Mouse (Mus musculus) cerebral cortex, adult 2 months (tissue): Measurements from ENCODE around the gene Olfr237-ps1.

Source experiments
- WGBS: fragments of 180-500 bp; shearing (Covaris S2); methylation state at CpG from one replicate; pipeline ENCODE4 v1.1.7; 2018; 5-methylcytosine and 5-hydroxymethylcytosine counted together

The Olfr237-ps1 gene

GRCm38 (mm10) chr6:43146267-43146666 lies at the start of gene Olfr237-ps1:
Gene Olfr237-ps1, plus strand, starts transcription at chr6:43146567.
- 83% methylated on average over 2 of the region's 2 CpGs for WGBS

DNA sequence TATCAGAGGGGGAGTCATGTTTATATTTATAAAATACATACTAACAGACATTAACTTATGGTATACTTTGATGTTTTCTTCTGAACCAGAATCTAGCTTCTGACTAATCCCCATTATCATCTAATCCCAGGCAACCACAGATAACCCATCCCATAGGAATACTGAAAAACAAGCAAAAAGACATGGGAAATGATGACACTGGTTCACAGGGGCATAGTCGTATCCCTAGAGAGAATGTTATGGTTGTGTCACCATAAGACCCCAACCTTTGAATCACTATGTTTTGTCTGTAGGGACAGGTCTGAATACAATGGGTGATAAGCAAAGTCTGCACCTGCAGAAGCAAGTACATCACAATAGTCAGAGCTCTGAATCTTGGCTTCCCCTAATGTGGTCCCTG lies 40.3 kb upstream of the Olfr237-ps1 start, which contains the start of gene Olfr441:
TSS of gene Olfr441 (plus strand) at position 301 of the 400 bp plus-strand sequence.
- WGBS = 90% methylated on average over 1 of the region's 1 CpGs

DNA sequence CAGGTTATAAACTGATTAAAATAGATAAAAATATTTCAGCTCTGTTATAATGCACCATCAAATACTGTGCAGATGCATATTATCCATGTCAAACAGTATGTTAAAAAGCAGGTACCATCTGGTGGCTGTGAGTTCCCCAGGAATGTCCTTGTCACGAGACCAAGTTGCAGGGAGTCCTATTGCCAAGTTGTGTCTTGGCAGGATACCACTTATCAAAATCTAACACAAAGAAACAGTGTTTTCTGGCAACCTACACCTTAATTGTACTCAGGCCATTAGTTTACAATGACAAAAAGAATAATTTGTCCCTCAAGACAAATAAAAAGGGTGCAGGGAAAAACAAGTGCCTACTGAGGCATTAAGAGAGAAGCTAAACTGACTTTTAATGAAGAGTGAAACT lies 13.1 kb downstream of the Olfr237-ps1 start:
- WGBS = 27% methylated on average over 1 of the region's 1 CpGs

GRCm38 (mm10) chr6:43162982-43163381 lies 16.6 kb downstream of the Olfr237-ps1 start, which contains the start of gene Olfr437:
Gene Olfr437, plus strand, starts transcription at chr6:43163282.
- 71% methylated on average over 3 of the region's 3 CpGs for WGBS

- 97% methylated on average over 4 of the region's 4 CpGs for WGBS
Observed at GRCm38 (mm10) chr6:43167246-43167645, 20.9 kb downstream of the Olfr237-ps1 start.

- WGBS = 80% methylated on average over 4 of the region's 4 CpGs
Observed at GRCm38 (mm10) chr6:43171840-43172239, 25.5 kb downstream of the Olfr237-ps1 start, which contains the start of gene Olfr13. Gene Olfr13, plus strand, starts transcription at chr6:43172140.

GRCm38 (mm10) chr6:43178129-43178528 lies 31.8 kb downstream of the Olfr237-ps1 start:
- 70% methylated on average over 1 of the region's 1 CpGs for WGBS

DNA sequence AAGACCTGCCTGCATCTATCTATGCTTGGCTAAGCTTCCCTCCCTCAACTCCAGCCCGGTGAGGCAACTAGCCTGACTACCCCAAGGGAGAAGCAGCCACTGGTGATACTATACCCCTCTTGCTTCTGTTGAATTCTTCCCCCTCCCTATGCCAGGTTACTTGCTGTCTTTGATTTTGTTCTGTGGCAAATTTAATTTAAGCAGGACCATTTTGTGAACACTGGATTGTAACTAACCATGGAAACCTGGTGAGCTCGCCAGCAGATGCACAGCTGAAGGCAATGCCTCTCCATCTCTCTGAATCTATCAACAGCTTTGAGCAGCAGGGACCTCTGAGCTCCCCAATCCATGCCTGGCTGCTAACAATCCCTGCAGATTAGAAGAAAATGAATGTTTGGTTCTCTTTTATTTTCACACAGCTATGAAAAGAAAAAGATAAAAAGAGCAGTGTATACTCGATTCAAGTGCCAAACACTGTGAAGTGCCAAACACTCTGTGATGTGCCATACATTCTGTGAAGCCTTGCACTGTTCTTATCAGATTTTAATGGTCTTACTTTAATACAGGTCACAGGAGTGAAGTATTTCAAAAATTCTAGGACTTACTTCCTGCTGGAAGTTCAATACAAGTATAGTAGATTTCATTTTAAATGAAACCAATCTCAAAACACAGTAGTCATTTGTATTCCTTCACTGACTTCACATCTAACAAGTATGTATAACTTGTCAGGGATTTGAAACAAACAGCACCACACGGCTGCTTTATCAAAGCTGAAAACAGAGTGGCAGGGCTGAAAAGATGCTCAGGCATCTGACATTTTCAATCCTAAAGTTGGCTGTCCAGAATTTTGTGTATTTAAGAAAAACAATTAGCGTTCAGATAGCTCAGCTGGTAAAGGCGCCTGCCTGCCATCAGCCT lies 32.5 kb downstream of the Olfr237-ps1 start:
- WGBS = 47% methylated on average over 6 of the region's 6 CpGs

- 80% methylated on average over 3 of the region's 3 CpGs for WGBS
Observed at GRCm38 (mm10) chr6:43190986-43191385, 44.6 kb downstream of the Olfr237-ps1 start.

DNA sequence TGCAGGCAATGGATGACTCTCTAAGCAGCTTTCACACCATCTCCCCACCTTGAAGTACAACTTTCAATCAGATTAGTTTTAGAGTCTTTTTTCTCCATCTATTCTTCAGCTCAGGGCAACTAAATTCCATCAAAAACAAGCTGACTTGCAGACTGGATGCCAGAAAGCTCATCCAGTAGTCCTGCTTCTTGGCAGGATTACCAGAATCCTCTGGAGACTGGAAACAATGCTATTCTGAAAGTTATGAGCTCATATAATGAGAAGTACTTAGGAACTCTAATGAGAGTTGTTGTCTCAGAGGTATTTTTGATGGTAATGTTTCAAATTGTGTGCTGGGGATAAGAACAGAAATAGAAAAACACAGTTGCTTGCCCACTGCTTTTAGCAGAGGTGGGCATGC lies 50.4 kb downstream of the Olfr237-ps1 start, which contains the start of gene Olfr435:
TSS of gene Olfr435 (plus strand) at position 366 of the 400 bp plus-strand sequence.

DNA sequence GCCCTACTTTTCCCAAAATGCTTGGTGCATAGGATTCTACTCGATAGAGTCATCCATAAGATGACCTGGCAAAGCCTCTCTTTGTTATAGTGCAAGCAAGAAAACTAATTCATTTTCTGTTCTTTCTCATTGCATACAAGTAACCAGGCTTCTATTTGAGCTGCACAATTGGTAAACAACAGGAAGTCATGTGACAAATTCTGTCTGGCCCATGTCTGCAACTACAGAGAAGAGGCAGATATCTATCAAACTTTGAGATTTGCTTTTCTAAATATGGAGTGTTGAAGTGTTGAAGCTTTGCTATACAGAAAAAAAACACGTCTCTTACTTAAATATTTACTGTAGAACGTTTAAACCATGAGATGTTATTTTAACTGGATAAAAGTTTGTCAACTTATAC lies 51.7 kb downstream of the Olfr237-ps1 start:
- WGBS = 72% methylated on average over 3 of the region's 3 CpGs

DNA sequence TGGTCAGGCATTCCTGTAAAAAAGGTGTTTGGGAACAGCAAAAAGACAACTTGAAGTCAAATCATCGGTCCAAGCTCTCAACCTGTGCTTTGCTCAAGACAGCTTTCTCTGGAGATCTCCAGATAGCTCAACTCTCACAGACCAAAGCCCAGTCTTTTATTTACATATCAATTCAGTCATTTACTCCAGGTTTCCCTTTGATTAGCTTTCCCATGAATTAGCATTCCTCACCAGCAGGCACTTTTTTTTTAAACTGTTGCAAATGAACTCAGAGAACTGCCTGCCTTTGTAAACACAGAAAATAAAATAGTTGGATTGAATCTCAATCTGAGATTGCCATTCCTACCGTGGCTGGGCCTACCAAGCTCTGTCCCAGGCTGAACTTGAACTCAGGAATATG lies 59.0 kb downstream of the Olfr237-ps1 start:
- 46% methylated on average over 2 of the region's 2 CpGs for whole genome bisulfite sequencing
